Mouse (Mus musculus) embryonic facial prominence, embryonic 12.5 days (tissue): Measurements from ENCODE around the gene Efna5. TPM values are rescaled to one million over a fixed set of nuclear protein-coding genes. Genes with fewer than 3 reads are reported as not detected.

Source experiments
- ATAC-seq: fragments of 200-750 bp; cut with Nextera tagmentation; 2 replicates; pipeline ENCODE4 v1.8.0; 2017; ENCODE audit not compliant: insufficient number of reproducible peaks, insufficient read depth, low FRiP score, low TSS enrichment
- H3K27ac ChIP-seq: fragments of 300-500 bp; sonication (generic); 2 replicates; pipeline ENCODE4 v1.5.1; 2016; ENCODE audit warnings: mild to moderate bottlenecking
- H3K27me3 ChIP-seq: fragments of 300-500 bp; sonication (generic); 2 replicates; pipeline ENCODE4 v1.6.1; 2016; ENCODE audit warnings: mild to moderate bottlenecking, moderate library complexity
- H3K36me3 ChIP-seq: fragments of 300-500 bp; sonication (generic); 2 replicates; pipeline ENCODE4 v1.6.1; 2016; ENCODE audit warnings: mild to moderate bottlenecking
- H3K4me1 ChIP-seq: fragments of 300-500 bp; sonication (generic); 2 replicates; pipeline ENCODE4 v1.6.1; 2016
- H3K4me2 ChIP-seq: fragments of 300-500 bp; sonication (generic); replicated peaks from 2 replicates; pipeline ENCODE4 v1.6.1; 2016; ENCODE audit warnings: mild to moderate bottlenecking, moderate library complexity
- H3K4me3 ChIP-seq: fragments of 300-500 bp; sonication (generic); 2 replicates; pipeline ENCODE4 v1.5.1; 2016; ENCODE audit warnings: mild to moderate bottlenecking
- H3K9ac ChIP-seq: fragments of 300-500 bp; sonication (generic); 2 replicates; pipeline ENCODE4 v1.6.1; 2016; ENCODE audit warnings: mild to moderate bottlenecking, moderate library complexity
- H3K9me3 ChIP-seq: fragments of 300-500 bp; sonication (generic); 2 replicates; pipeline ENCODE4 v1.6.1; 2016; ENCODE audit warnings: mild to moderate bottlenecking, moderate library complexity
- WGBS: fragments of 180-500 bp; shearing (Covaris S2); methylation state at CpG from one replicate; pipeline ENCODE4 v1.1.7; 2016; 5-methylcytosine and 5-hydroxymethylcytosine counted together
- polyA plus RNA-seq: library from polyadenylated mRNA; unstranded; fragments of >200 nt; fragmentation: Nextera tagmentation; extraction: Ambion mirVana; gene quantifications from 2 replicates; pipeline ENCODE4 v1.2.1, GENCODE M21; 2016

Gene Efna5
- polyA plus RNA-seq, 1 experiment from 2014 or later, result 82.6 TPM

DNA sequence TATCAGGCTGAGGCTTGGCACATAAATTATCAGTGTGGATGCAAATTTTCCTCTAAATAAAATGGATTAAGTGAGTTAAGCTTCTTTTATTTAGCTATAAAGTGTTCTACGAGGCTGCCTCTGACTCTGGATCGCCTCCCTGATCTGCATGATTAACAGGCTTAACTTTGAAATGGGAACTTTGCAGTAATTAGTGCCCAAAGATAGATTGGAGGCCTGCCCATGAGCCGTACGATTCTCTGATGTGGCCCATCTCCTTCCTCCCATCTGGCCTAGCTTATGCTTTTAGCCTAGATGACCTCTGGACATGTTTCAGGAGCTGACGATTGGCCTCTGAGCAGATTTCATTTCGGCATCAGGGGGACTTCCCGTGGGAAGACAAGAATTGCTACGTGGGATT, 273.0 kb downstream of the Efna5 start:
- no peak for ATAC-seq
- WGBS, result 32% methylated on average over 8 of the region's 8 CpGs

GRCm38 (mm10) chr17:62607304-62607914, 273.7 kb downstream of the Efna5 start:
- no peak overlapping the region for H3K27ac ChIP-seq
- H3K4me3 ChIP-seq, result no peak overlapping the region
- H3K9ac ChIP-seq, result no peak overlapping the region
- H3K27me3 ChIP-seq, result no peaks in the 10 kb centered on the region
- no peak overlapping the region for H3K4me2 ChIP-seq
- H3K4me1 ChIP-seq, result peaks cover 6% of the 10 kb centered on the region; the same call in 1 of the 2 replicates
- no peak for ATAC-seq
- peaks cover 8% of the 10 kb centered on the region; the same call in 1 of the 2 replicates for H3K36me3 ChIP-seq
- no peaks in the 10 kb centered on the region for H3K9me3 ChIP-seq
- 86% methylated on average over 18 of the region's 18 CpGs for WGBS

More for the DNA sequence above, 273.0 kb downstream of the Efna5 start:
- Histone ChIP-seq H3K4me3 (no peak overlapping the region), H3K9me3 (no peaks in the 10 kb centered on the region), H3K4me2 (no peak overlapping the region), H3K4me1 (peaks cover 6% of the 10 kb centered on the region; the same call in 1 of the 2 replicates), H3K9ac (no peak overlapping the region), H3K27ac (no peak overlapping the region), H3K27me3 (no peaks in the 10 kb centered on the region), H3K36me3 (peaks cover 8% of the 10 kb centered on the region; the same call in 1 of the 2 replicates)

GRCm38 (mm10) chr17:62606681-62607080, 274.4 kb downstream of the Efna5 start:
- Histone ChIP-seq H3K27me3 (no peaks in the 10 kb centered on the region), H3K4me2 (no peak overlapping the region), H3K9me3 (no peaks in the 10 kb centered on the region), H3K9ac (no peak overlapping the region), H3K27ac (no peak overlapping the region), H3K4me1 (peaks cover 6% of the 10 kb centered on the region; the same call in 1 of the 2 replicates), H3K4me3 (no peak overlapping the region), H3K36me3 (peaks cover 8% of the 10 kb centered on the region; the same call in 1 of the 2 replicates)
- 72% methylated on average over 6 of the region's 6 CpGs for WGBS
- no peak for ATAC-seq

DNA sequence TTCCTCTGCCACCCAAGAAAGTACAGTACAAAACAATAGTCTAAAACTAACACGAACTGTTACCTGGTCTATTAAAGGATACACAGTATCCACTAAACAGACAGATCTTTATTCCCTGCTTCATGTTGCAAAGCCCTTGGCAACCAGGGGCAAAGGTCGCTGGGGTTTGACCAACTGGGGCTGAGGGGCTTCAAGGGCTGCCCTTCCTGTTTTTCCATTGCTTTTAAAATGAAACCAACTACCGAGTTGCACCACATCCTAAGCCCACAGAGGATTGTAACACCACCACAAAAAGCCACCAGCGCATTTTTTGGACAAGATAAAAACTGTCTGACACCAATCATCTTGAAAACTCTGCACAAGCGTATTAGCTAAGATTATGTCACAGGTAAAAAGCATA, 276.8 kb downstream of the Efna5 start:
- peaks cover 11% of the 10 kb centered on the region; the same call in 1 of the 2 replicates for H3K4me1 ChIP-seq
- no peak overlapping the region for H3K4me2 ChIP-seq
- ATAC-seq, result no peak
- H3K9me3 ChIP-seq, result no peaks in the 10 kb centered on the region
- no peaks in the 10 kb centered on the region for H3K27me3 ChIP-seq
- WGBS, result 42% methylated on average over 5 of the region's 5 CpGs
- no peak overlapping the region for H3K9ac ChIP-seq
- no peak overlapping the region for H3K27ac ChIP-seq
- no peak overlapping the region for H3K4me3 ChIP-seq
- H3K36me3 ChIP-seq, result peaks cover 8% of the 10 kb centered on the region; the same call in 1 of the 2 replicates

DNA sequence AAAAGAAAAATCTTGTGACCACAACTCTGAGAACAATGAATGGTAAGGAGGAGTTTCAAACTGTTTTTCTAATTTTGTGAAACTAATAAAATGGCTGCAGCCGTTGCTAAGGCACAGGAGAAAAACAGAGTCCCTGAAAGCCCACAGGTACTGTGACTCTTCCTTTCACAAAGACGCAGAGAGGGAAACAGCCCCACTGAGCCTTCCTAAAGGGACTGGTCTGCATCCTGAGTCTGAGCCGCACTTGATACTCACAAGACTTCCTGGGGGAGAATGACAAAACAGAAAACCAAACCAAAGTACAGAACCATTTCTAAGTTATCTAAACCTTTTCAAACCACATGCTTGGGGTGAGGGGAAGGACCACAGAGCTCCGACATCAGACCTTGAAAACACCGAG, 277.5 kb downstream of the Efna5 start:
- H3K36me3 ChIP-seq, result peaks cover 8% of the 10 kb centered on the region; the same call in 1 of the 2 replicates
- no peak overlapping the region for H3K4me3 ChIP-seq
- H3K27me3 ChIP-seq, result no peaks in the 10 kb centered on the region
- H3K27ac ChIP-seq, result no peak overlapping the region
- ATAC-seq, result no peak
- H3K9me3 ChIP-seq, result no peaks in the 10 kb centered on the region
- no peak overlapping the region for H3K4me2 ChIP-seq
- 32% methylated on average over 5 of the region's 5 CpGs for WGBS
- no peak overlapping the region for H3K9ac ChIP-seq
- peaks cover 11% of the 10 kb centered on the region; the same call in 1 of the 2 replicates for H3K4me1 ChIP-seq

DNA sequence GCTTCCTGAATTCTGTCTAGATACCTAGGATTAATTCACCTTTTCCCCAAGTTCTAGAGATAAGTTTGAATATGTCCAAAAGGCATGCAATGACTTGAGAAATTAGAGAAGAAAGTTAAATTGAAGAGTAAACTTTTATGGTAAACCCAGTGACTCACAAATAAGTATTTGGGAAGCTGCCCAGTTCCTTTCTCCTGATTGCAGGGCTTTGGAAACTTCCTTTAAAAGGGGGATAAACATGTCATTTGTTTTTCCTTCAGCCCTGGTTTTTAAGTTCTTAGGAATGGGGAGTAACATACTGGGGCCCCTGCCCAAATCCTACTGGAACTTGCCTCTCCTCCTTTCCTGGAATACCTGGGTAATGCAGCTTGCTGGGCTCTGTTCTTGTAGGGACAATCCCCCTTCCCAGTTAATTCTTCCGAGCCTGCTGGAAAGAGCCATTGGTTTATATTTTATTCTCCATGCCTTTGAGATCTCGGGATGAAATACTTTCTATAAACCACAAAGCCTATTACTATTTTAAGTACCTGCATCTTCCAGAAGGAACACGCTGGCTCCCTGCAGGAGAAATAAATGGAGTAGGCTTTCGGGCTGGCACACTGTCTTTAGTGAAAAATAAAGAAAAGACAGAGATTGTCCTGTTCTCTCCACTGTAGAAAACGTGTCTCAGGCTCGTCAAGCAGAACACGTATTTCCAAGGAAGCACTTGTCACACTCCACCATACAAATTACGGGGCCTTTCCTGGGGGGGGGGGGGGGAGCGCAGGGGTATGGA, 282.2 kb downstream of the Efna5 start:
- Histone ChIP-seq H3K27me3 (no peaks in the 10 kb centered on the region), H3K4me3 (no peak overlapping the region), H3K4me1 (peaks cover 11% of the 10 kb centered on the region; the same call in 1 of the 2 replicates), H3K36me3 (0 out of 2 replicates have a peak, but pooled peaks cover 4% of the 10 kb centered on the region), H3K4me2 (no peak overlapping the region), H3K9me3 (no peaks in the 10 kb centered on the region), H3K27ac (no peak overlapping the region), H3K9ac (no peak overlapping the region)
- ATAC-seq, result no peak
- 61% methylated on average over 9 of the region's 9 CpGs for WGBS

GRCm38 (mm10) chr17:62592436-62593074, 288.6 kb downstream of the Efna5 start:
- Histone ChIP-seq H3K36me3 (no peaks in the 10 kb centered on the region), H3K27ac (no peak overlapping the region), H3K9me3 (no peaks in the 10 kb centered on the region), H3K4me2 (no peak overlapping the region), H3K27me3 (no peaks in the 10 kb centered on the region), H3K4me1 (no peaks in the 10 kb centered on the region), H3K4me3 (no peak overlapping the region), H3K9ac (no peak overlapping the region)
- no peak for ATAC-seq
- WGBS, result 73% methylated on average over 5 of the region's 5 CpGs

DNA sequence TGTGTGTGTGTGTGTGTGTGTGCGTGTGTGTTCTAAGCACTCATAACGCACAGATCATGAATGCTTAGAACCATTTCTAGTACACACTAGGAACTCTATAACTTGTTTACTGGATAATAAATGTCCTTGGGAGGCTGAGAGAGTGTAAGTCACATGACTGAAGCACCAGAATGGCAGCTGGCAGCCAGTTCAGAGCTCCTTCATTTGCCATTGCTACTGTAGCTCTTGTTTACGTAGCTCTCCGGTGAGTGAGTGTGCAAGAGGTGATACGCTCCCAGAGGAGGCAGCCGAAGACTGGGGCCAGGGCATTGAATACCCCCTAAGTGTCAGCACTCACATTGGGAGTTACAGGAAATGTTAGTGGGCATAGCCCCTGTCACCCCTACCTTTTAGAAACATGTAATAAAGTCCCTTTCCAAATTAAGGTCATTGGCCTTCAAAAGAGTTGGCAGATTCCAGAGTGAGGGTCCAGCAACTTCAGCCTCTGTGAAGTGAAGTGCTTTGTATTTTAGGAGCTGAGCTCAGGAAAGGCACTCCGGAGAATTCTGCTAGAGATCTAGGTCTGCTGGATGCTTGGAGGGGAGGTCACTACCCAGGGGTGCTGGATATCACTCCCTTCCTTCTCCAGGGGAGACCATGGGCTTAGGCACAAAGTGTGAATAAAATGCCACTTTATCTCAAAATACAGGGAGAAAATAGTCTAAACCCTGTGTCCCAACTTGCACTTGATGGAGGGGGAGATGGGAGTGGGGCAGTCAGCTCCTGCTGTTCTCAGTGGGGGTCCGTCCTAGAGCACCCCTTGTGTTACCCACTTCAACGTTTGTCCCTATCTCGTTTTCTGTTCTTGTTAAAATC, 289.3 kb downstream of the Efna5 start:
- Histone ChIP-seq H3K4me2 (no peak overlapping the region), H3K4me3 (no peak overlapping the region), H3K9me3 (no peaks in the 10 kb centered on the region), H3K9ac (no peak overlapping the region), H3K4me1 (no peaks in the 10 kb centered on the region), H3K27ac (no peak overlapping the region), H3K27me3 (no peaks in the 10 kb centered on the region), H3K36me3 (no peaks in the 10 kb centered on the region)
- WGBS, result 68% methylated on average over 10 of the region's 10 CpGs
- ATAC-seq, result no peak

DNA sequence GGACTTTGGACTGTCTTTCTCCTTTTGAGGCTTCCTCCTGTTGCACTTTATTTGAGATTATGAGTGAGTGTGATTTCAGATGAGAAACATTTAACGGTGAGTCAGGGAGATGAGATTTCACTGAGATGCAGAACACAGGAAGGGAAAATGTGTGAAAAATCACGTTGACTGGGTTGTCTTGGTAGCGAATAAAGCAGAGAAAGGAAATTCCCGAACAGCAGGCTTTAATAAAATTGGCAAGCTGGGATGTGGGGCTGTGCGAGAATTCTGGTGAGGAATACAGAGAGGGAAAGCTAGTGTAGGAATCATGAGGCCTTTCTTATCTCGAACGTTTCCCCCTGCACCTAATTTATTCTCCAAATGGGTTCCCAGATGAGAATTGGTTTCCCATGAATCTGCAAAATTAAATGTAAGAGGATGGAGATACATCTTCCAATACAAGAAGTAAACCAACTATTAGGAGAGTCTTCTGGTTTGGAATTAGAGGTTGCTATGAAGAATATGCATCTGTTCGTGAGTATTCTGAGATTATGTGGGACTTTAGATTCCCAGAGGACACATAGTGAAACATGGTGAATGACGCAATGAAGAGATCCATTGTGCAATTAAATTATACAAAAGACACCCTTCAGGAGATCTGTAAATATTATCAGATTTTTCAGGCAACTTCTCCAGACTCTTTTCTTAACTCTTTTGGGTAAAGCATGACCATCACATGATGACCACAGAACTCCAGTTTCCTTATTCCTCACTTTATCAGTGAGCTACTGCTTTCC, 290.2 kb downstream of the Efna5 start:
- H3K27me3 ChIP-seq, result no peaks in the 10 kb centered on the region
- no peak for ATAC-seq

GRCm38 (mm10) chr17:62580127-62580526, 301.0 kb downstream of the Efna5 start:
- Histone ChIP-seq H3K4me2 (no peak overlapping the region), H3K4me1 (peaks cover 6% of the 10 kb centered on the region; the same call in 1 of the 2 replicates), H3K27ac (no peak overlapping the region), H3K9me3 (0 out of 2 replicates have a peak, but pooled peaks cover 2% of the 10 kb centered on the region), H3K9ac (no peak overlapping the region), H3K4me3 (no peak overlapping the region), H3K27me3 (no peaks in the 10 kb centered on the region), H3K36me3 (no peaks in the 10 kb centered on the region)
- ATAC-seq, result no peak
- WGBS, result 75% methylated on average over 6 of the region's 6 CpGs

More for the DNA sequence above, 290.2 kb downstream of the Efna5 start:
- H3K9me3 ChIP-seq, result no peaks in the 10 kb centered on the region
- no peak overlapping the region for H3K4me3 ChIP-seq
- no peaks in the 10 kb centered on the region for H3K4me1 ChIP-seq
- H3K27ac ChIP-seq, result no peak overlapping the region
- H3K36me3 ChIP-seq, result no peaks in the 10 kb centered on the region
- H3K9ac ChIP-seq, result no peak overlapping the region
- H3K4me2 ChIP-seq, result no peak overlapping the region
- 66% methylated on average over 9 of the region's 9 CpGs for WGBS
